8 mouse cellular contexts compared by ENCODE assay signal in the genomic region with DNA sequence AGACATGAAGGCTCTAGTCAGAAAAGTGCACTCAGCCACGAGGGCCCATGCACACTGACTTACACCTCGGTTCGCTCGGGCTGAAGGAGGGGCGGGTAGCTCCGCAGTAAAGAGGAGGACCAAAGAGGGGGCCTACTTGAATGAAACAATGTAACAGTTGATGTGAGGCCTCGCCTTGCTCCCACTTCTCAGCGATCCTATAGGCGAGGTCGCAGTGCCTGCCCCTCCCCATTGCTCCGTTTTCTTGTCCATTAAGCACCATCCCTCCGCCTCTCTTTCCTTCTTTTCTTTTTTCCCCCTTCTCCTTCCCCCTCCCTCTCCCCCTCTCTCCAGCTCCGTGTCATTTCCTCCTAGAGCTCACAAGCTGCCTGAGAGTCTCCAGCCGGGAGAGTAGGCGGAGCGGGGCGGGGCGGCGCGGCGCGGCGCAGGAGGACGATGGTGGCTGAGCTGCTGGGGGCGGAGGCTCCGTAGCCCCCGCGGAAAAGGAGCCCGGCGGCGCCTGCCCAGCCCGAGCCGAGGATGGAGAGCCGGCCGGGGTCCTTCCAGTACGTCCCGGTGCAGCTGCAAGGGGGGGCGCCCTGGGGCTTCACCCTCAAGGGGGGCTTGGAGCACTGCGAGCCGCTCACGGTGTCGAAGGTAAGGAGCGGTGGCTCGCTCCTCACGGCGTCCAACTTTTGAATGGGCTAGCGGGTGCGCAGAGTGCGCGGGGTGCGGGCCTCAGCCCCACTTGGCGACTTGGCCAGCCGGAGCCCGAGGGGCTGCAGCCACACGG. TPM values are rescaled to one million over a fixed set of nuclear protein-coding genes. Genes with fewer than 3 reads are reported as not detected.
DNase-seq lines count a peak whose midpoint lies in the region; ATAC-seq and TF ChIP-seq lines count a peak whose summit lies in the region.

A gene (plus strand): TSS at position 229 of the 772 bp plus-strand sequence.

- no peaks in the 10 kb centered on the region for H3K36me3 ChIP-seq in forebrain, embryonic 16.5 days (ENCODE audit: control insufficient read depth, insufficient read depth)
- H3K36me3 ChIP-seq in liver, postnatal 0 days (replicated peaks; ENCODE audit: insufficient read depth, low read length): no peaks in the 10 kb centered on the region

- peak; percentile 42 for DNase-seq in MN1 (ENCODE audit: low spot score)
- peak; percentile 41 for DNase-seq in cerebellum, adult 11-12 months
- peak; percentile 33 for DNase-seq in heart, postnatal 25 days (ENCODE audit: low spot score)
- peak; percentile 12 to 72 for DNase-seq in layer of hippocampus, adult 18-20 months (ENCODE audit: low spot score in 2 of 2)
- DNase-seq in liver, postnatal 0 days: peak; percentile 23
- peak; percentile 36 to 42 for DNase-seq in urinary bladder, postnatal 36 days (ENCODE audit: low spot score in 2 of 2)

- H3K27me3 ChIP-seq in forebrain, embryonic 16.5 days (replicated peaks; ENCODE audit: control insufficient read depth, insufficient read depth, low read length): no peaks in the 10 kb centered on the region
- peaks cover 4% of the 10 kb centered on the region; the same call in 1 of the 2 replicates for H3K27me3 ChIP-seq in liver, postnatal 0 days (ENCODE audit: insufficient read depth, low read length)

- no peak for TF ChIP-seq CTCF in liver, postnatal 0 days (IDR thresholded peaks at IDR 0.05; ENCODE audit: low read depth)
- TF ChIP-seq CTCF in olfactory bulb, adult 2 months (IDR thresholded peaks at IDR 0.05; ENCODE audit: insufficient read depth, low read depth, low read length): no peak

- no peaks in the 10 kb centered on the region for H3K9me3 ChIP-seq in forebrain, embryonic 16.5 days (ENCODE audit: control insufficient read depth, low read length)
- no peaks in the 10 kb centered on the region for H3K9me3 ChIP-seq in liver, postnatal 0 days (ENCODE audit: low read length)

- H3K9ac ChIP-seq in forebrain, embryonic 16.5 days (replicated peaks; ENCODE audit: low read depth, low read length): peak within 1 kb of the TSS; percentile 67
- no peak within 1 kb of the TSS for H3K9ac ChIP-seq in liver, postnatal 0 days (replicated peaks)

- TF ChIP-seq POLR2A in olfactory bulb, adult 2 months (IDR thresholded peaks at IDR 0.05; ENCODE audit: insufficient read depth, low read depth, low read length): no peak

- peak within 1 kb of the TSS; percentile 63 for H3K4me3 ChIP-seq in forebrain, embryonic 16.5 days (replicated peaks; ENCODE audit: low read length)
- H3K4me3 ChIP-seq in liver, postnatal 0 days (ENCODE audit: low read depth, low read length): peak within 1 kb of the TSS; percentile 47
- peak within 1 kb of the TSS; percentile 53 for H3K4me3 ChIP-seq in olfactory bulb, adult 2 months (ENCODE audit: insufficient read depth, low read depth, low read length)

- peak within 1 kb of the TSS; percentile 70 for H3K4me2 ChIP-seq in forebrain, embryonic 16.5 days (ENCODE audit: low read length)
- H3K4me2 ChIP-seq in liver, postnatal 0 days (ENCODE audit: low read depth, low read length): peak within 1 kb of the TSS; percentile 73

- TF ChIP-seq EP300 in liver, postnatal 0 days (IDR thresholded peaks at IDR 0.05; ENCODE audit: low read depth): no peak

- peak within 1 kb of the TSS; percentile 58 for H3K27ac ChIP-seq in forebrain, embryonic 16.5 days (ENCODE audit: low read length)
- H3K27ac ChIP-seq in liver, postnatal 0 days (ENCODE audit: low read depth): no peak within 1 kb of the TSS
- no peak within 1 kb of the TSS; the same call in 1 of the 2 replicates for H3K27ac ChIP-seq in olfactory bulb, adult 2 months (ENCODE audit: insufficient read depth, low read depth, low read length)

- intact Hi-C loops in heart, postnatal 25 days (cut with DNase I): no loop called here

- 13% methylated on average over 52 of the region's 55 CpGs for WGBS in forebrain, embryonic 16.5 days
- 13% methylated on average over 49 of the region's 55 CpGs for WGBS in liver, postnatal 0 days (ENCODE audit: insufficient replicate concordance)
- 14% methylated on average over 50 of the region's 55 CpGs for WGBS in olfactory bulb, adult 2 months

- peak; percentile 98 for ATAC-seq in forebrain, embryonic 16.5 days
- peak; percentile 59 for ATAC-seq in liver, postnatal 0 days

- H3K4me1 ChIP-seq in forebrain, embryonic 16.5 days (replicated peaks; ENCODE audit: control insufficient read depth, insufficient read depth, low read length): peaks cover 6% of the 10 kb centered on the region
- H3K4me1 ChIP-seq in liver, postnatal 0 days (ENCODE audit: insufficient read depth): no peaks in the 10 kb centered on the region
- 0 out of 2 replicates have a peak, but pooled peaks cover 2% of the 10 kb centered on the region for H3K4me1 ChIP-seq in olfactory bulb, adult 2 months (ENCODE audit: control insufficient read depth, insufficient read depth, low read length)

RNA-seq across cellular contexts. Expression of the gene that starts here (rescaled TPM):
- 1.1 and 1.6 TPM in 2 replicates for polyA plus RNA-seq in forebrain, embryonic 16.5 days (2015; fragmentation: Nextera tagmentation; extraction: Ambion mirVana)
- total RNA-seq in heart, postnatal 25 days (2021): 10 to 100 TPM; 15.8 to 18.3 TPM
- total RNA-seq in layer of hippocampus, adult 18-20 months (2021): 1 to 10 TPM; 4.5 to 4.8 TPM
- polyA plus RNA-seq in liver, postnatal 0 days (2015; fragmentation: Nextera tagmentation; extraction: Ambion mirVana): 0.14 TPM in 2 replicates
- polyA plus RNA-seq in olfactory bulb, adult 2 months (2012; ENCODE audit: insufficient read depth, insufficient read length, low replicate concordance, missing spikeins): not detected in 2 replicates

Comparison
In these comparisons a context has a peak if more than half of its experiments do, and no peak if none do; other contexts are left out.
1. Peak in DNase-seq, ATAC-seq, H3K4me3 ChIP-seq and H3K4me2 ChIP-seq in liver, postnatal 0 days; RNA of the gene not detected or under 1 TPM.